ENCODE assay signal across 15 mouse cellular contexts in the genomic region with DNA sequence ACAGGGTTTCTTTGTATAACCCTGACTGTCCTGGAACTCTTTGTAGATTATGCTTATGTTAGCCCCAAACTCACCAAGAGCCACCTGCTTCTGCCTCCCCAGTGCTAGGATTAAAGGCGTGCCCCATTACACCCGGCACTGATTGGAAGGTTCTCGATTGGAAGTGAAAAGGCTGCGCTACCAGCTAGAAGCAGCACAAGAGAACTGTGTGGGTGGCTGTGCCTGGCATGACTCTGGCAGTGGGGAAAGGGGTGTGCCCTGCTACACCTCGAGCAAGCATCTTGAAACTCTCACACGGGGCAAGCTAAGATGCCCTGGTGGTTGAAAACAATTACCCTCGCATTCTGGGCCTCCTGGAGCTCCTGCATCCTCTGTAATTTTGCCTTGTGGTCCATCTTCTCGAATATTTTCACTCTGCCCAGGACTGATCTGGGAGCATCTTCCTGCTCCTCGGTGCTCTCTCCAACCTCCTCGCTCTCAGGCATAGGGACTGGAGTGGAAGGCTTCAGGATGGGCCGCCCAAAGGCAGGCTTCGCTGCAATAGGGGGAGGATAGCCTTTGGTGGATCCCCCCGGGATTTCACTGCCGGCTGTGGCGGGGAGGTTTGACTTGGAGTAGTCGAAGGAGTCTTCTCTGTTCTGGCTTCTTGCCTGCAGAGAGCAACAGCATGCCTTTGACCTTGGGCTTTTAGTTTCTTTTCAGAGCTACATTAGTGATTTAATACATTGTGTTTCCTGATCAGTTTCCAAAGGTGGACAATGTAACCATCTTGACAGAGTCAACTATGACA.
"Had no signal": no experiment of that assay in that cellular context is flagged by ENCODE, and none has a peak within 500 bp of the region (broad histone marks: within the 10 kb centered on the region; RNA-seq: fewer than 3 reads in every experiment).

No protein-coding gene starts in this region.

- ATAC-seq: intestine, postnatal 0 days; midbrain, embryonic 16.5 days had no signal

- H3K9ac ChIP-seq: limb, embryonic 13.5 days; liver, embryonic 14.5 days; midbrain, embryonic 12.5 days; neural tube, embryonic 13.5 days; stomach, embryonic 15.5 days had no signal

- H3K4me3 ChIP-seq: limb, embryonic 13.5 days; midbrain, embryonic 12.5 days; neural tube, embryonic 13.5 days; stomach, embryonic 15.5 days had no signal

- H3K27ac ChIP-seq: limb, embryonic 13.5 days; liver, embryonic 14.5 days; midbrain, embryonic 12.5 days; neural tube, embryonic 13.5 days; stomach, embryonic 15.5 days had no signal

- H3K4me1 ChIP-seq: limb, embryonic 13.5 days; midbrain, embryonic 12.5 days; neural tube, embryonic 13.5 days; stomach, embryonic 15.5 days had no signal

- H3K27me3 ChIP-seq: limb, embryonic 13.5 days; midbrain, embryonic 12.5 days; neural tube, embryonic 13.5 days; stomach, embryonic 15.5 days had no signal

- H3K4me2 ChIP-seq: limb, embryonic 13.5 days; midbrain, embryonic 12.5 days; neural tube, embryonic 13.5 days; stomach, embryonic 15.5 days had no signal

- H3K9me3 ChIP-seq: limb, embryonic 13.5 days; midbrain, embryonic 12.5 days; neural tube, embryonic 13.5 days; stomach, embryonic 15.5 days had no signal

- DNase-seq: kidney, adult 8-10 months; kidney, postnatal 14 days; left cerebral cortex, postnatal 4 days; lung, adult 18-20 months; right cerebral cortex, postnatal 4 days; spleen, adult 18-20 months; thymus, adult 2 months; thymus, postnatal 25 days had no signal
